Mouse (Mus musculus): ENCODE results near the gene Gfy. TPM values are rescaled to one million over a fixed set of nuclear protein-coding genes. Genes with fewer than 3 reads are reported as not detected.

The Gfy gene
- polyA plus RNA-seq (2012; rRNA removed), result 0.44 and 0.53 TPM in 2 replicates

DNA sequence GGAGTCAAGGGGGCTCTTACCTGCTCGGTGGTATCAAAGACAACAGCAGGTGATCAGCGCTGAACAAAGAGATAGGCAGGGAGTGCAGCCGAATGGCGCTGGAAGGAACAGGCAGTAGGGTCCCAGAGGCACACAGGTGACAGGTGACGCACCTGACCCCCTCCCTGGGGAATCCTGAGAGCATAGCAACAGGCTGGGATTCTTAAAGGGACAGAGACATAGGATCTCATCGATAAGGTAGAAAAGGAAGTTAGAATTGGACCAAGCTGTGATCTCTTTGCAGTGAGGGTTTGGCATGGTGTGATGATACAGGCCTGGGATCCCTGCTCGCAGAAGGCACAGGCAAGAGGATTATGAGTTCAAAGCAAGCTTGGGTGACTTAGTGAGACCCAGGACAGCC, at the start of gene Gfy:
TSS of gene Gfy (minus strand) at position 101 of the 400 bp plus-strand sequence.
- no peak for TF ChIP-seq POLR2A (IDR thresholded peaks at IDR 0.05; ENCODE audit: borderline replicate concordance, extremely low read depth, low read depth, low read length)
- no peak for TF ChIP-seq CTCF (IDR thresholded peaks at IDR 0.05; ENCODE audit: insufficient read depth, low read length)
- WGBS, result 28% methylated on average over 7 of the region's 7 CpGs
- no peak for DNase-seq
- Histone ChIP-seq H3K4me3 (replicated peaks; ENCODE audit: extremely low read depth, low read depth, low read length) (no peak within 1 kb of the TSS), H3K4me1 (ENCODE audit: control insufficient read depth, insufficient read depth, low read length) (no peaks in the 10 kb centered on the region; the same call in 1 of the 2 replicates)

DNA sequence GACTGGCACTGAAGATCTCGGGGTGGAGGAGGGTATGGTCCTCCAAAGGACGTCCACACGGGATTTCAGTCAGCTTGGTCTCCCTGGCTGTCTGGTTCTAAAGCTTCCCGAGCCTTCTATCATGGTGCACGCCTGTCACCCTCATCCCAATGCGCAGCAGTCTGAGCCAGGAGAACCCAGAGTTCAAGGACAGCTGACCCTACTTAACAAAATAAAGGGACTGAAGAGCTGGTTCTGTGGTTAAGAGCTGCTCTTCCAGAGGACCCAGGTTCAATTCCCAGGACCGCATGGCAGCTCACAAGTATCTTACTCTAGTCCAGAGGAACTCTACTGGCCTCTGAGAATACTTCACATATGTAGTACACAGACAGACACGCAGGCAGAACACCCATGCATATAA, 49.7 kb upstream of the Gfy start:
- H3K4me3 ChIP-seq (replicated peaks; ENCODE audit: extremely low read depth, low read depth, low read length), result no peak overlapping the region
- TF ChIP-seq POLR2A (IDR thresholded peaks at IDR 0.05; ENCODE audit: borderline replicate concordance, extremely low read depth, low read depth, low read length) (no peak), CTCF (IDR thresholded peaks at IDR 0.05; ENCODE audit: insufficient read depth, low read length) (no peak)
- 90% methylated on average over 8 of the region's 8 CpGs for WGBS
- peaks cover 5% of the 10 kb centered on the region; the same call in 1 of the 2 replicates for H3K4me1 ChIP-seq (ENCODE audit: control insufficient read depth, insufficient read depth, low read length)
- no peak for DNase-seq

DNA sequence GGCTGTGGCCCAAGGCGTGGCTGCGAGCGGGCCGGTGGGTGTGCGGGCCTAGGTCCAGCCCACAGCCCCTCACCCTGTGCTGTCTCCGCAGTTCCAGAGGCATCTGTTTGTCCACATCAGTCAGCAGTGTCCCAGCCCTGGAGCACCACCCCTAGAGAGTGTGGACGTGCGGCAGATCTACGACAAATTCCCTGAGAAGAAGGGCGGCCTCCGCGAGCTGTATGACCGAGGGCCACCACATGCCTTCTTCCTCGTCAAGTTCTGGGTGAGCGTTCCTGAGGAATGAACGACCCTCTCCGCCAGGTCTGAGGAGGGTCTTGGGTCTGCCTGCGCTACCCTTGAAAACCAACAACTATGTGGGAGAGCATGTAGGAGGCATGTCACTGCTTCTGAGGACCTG, 49.2 kb upstream of the Gfy start:
- DNase-seq, result no peak
- TF ChIP-seq POLR2A (IDR thresholded peaks at IDR 0.05; ENCODE audit: borderline replicate concordance, extremely low read depth, low read depth, low read length) (no peak), CTCF (IDR thresholded peaks at IDR 0.05; ENCODE audit: insufficient read depth, low read length) (no peak)
- WGBS, result 93% methylated on average over 18 of the region's 18 CpGs
- Histone ChIP-seq H3K4me3 (replicated peaks; ENCODE audit: extremely low read depth, low read depth, low read length) (no peak overlapping the region), H3K4me1 (ENCODE audit: control insufficient read depth, insufficient read depth, low read length) (peaks cover under 1% of the 10 kb centered on the region; the same call in 1 of the 2 replicates)

DNA sequence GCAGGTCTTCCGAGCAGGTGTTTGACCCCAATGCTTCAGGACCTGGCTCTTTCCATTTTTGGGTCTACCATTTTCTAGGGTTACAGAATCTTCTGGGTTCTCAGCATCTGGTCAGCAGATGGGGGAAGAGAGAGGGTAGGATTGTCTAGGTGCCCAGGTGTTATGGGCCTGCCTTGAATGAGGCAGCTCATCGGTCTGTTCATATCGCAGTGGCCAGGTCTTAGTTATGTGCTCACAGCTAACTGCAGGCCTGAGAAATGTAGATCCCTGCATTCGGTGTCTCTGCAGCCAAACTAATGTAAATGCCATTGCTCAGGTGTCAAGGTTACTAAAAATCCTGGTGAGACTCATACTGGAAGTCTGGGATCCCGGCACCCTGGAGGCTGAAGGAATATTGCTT, 47.1 kb upstream of the Gfy start:
- no peak for DNase-seq
- no peaks in the 10 kb centered on the region for H3K4me1 ChIP-seq (ENCODE audit: control insufficient read depth, insufficient read depth, low read length)
- WGBS, result 99% methylated on average over 5 of the region's 5 CpGs
- TF ChIP-seq POLR2A (IDR thresholded peaks at IDR 0.05; ENCODE audit: borderline replicate concordance, extremely low read depth, low read depth, low read length), result no peak
- no peak for TF ChIP-seq CTCF (IDR thresholded peaks at IDR 0.05; ENCODE audit: insufficient read depth, low read length)
- H3K4me3 ChIP-seq (replicated peaks; ENCODE audit: extremely low read depth, low read depth, low read length), result no peak overlapping the region

DNA sequence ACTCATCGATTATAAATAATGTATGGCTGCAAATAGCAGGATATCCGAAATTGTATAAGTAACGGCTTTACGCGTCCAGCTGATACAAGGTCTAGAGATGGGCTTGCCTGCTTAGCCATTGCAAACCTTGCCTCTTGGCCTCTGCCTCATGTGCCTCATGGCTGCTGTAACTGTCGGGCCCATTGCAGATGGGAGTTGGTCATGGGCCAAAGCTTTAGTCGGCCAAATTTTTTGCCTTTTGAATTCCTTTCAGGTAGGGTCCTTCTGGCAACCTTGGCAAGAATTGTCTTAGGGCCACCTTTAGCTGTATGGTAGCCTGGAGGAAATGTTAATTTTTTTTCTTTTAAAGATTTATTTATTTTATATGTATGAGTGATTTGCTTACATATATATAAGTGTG, 45.5 kb upstream of the Gfy start:
- WGBS, result 90% methylated on average over 7 of the region's 7 CpGs
- Histone ChIP-seq H3K4me1 (ENCODE audit: control insufficient read depth, insufficient read depth, low read length) (0 out of 2 replicates have a peak, but pooled peaks cover 2% of the 10 kb centered on the region), H3K4me3 (replicated peaks; ENCODE audit: extremely low read depth, low read depth, low read length) (no peak overlapping the region)
- no peak for DNase-seq
- TF ChIP-seq POLR2A (IDR thresholded peaks at IDR 0.05; ENCODE audit: borderline replicate concordance, extremely low read depth, low read depth, low read length), result no peak
- no peak for TF ChIP-seq CTCF (IDR thresholded peaks at IDR 0.05; ENCODE audit: insufficient read depth, low read length)

DNA sequence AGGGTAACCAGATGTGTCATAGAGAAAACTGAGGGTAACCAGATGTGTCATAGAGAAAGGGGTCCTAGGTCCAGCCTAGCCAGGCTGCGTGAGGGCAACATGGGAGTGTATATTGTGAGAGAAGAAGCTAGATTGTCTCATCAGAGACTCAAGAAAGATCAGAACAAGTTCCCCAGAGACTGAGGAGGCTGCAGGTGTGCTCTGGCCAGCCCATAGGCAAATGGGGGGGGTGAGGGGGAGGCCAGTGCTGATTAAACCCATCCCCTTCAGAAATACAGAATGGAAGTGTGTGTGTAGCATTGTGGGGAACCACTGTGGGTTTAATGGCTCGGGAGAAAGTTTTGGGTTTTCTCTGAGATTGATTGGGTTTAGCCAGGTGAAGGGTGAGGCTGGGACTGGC, 42.3 kb upstream of the Gfy start:
- Histone ChIP-seq H3K4me1 (ENCODE audit: control insufficient read depth, insufficient read depth, low read length) (0 out of 2 replicates have a peak, but pooled peaks cover 2% of the 10 kb centered on the region), H3K4me3 (replicated peaks; ENCODE audit: extremely low read depth, low read depth, low read length) (no peak overlapping the region)
- TF ChIP-seq POLR2A (IDR thresholded peaks at IDR 0.05; ENCODE audit: borderline replicate concordance, extremely low read depth, low read depth, low read length), result no peak
- no peak for TF ChIP-seq CTCF (IDR thresholded peaks at IDR 0.05; ENCODE audit: insufficient read depth, low read length)
- DNase-seq, result no peak
- WGBS, result 82% methylated on average over 2 of the region's 2 CpGs

DNA sequence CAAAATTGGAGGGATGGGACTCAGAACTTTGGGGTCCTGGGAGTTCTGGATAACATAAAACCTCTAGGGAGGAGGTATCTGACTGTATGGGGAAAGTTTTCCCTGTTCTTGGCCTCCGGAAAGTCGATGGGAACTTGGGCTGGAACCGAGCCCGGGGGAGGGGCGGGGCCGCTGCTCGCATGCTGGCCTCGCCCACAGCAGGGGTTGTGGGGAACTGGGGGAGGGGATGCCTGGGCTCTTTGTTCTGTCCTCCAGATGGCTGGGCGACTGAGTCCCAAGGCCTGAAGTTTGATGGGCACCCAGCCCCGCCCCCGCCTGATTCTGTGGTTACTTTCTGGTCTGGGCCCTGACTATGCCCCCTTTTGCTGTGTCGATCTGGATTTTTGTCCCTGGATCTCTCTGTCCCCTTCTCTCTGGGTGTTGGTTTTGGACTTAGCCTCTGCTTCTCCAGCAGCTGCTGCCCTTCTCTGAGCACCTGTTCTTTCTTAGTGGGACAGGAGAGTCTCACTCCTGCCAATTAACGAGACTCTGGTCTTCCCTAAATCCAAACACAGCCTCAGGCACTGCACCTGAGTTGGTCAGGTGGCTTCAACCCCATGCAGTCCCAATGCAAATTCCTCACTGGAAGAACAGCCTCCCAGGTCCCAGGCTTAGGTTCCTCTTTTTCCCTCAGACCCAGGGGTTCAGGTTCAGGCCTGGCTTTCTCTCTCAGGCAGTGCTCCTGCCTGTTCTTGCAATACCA, 37.2 kb upstream of the Gfy start:
- H3K4me3 ChIP-seq (replicated peaks; ENCODE audit: extremely low read depth, low read depth, low read length), result peak overlapping the region; percentile 83

DNA sequence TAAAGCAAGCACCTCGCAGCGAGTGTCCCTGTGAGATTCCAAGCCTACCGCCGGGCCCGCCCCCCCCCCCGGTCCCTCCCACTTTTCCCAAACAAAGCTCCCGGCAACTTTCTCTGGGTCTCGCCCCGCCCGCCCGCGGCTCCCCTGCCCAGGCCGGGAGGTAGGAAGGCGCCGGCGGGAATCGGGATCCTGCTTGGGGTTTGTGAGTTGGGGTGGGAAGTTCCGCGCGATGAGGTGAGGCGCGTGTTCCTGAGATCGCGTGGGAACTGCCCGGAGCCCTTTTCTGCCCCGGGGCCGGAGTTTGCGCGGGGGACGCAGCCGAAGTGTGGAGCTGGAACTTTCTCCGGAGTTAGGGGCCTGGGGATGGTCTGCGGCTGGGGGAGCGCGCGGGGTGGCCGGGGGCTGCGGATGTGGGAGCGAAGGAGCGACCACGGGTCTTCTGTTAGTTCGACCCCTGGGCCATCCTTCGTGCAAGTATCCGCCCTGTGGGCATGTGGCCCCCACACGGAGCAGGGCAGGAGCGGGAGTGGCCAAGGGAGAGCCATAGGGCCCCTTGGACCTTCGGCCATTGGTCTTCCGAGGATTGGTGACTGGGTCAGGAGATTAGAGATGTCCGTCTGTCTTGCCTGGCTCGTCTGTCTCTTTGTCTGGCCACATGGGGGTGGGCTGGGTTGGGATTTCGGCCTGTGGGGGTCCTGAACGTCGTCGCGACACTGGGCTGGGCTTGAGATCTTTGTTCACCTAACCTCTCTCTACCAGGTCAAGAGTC, 36.5 kb upstream of the Gfy start, which contains the start of gene Tead2:
TSS of gene Tead2 (plus strand) at position 81 of the 769 bp plus-strand sequence.
- TF ChIP-seq POLR2A (IDR thresholded peaks at IDR 0.05; ENCODE audit: borderline replicate concordance, extremely low read depth, low read depth, low read length), result peak; percentile 23; the same call in 1 of the 2 replicates
- TF ChIP-seq CTCF (IDR thresholded peaks at IDR 0.05; ENCODE audit: insufficient read depth, low read length), result no peak
- H3K4me3 ChIP-seq (replicated peaks; ENCODE audit: extremely low read depth, low read depth, low read length), result peak within 1 kb of the TSS; percentile 83
- WGBS, result 2% methylated on average over 52 of the region's 55 CpGs
- peak; percentile 33 for DNase-seq
- peaks cover 6% of the 10 kb centered on the region; the same call in 1 of the 2 replicates for H3K4me1 ChIP-seq (ENCODE audit: control insufficient read depth, insufficient read depth, low read length)

More for the DNA sequence above, 37.2 kb upstream of the Gfy start:
- TF ChIP-seq CTCF (IDR thresholded peaks at IDR 0.05; ENCODE audit: insufficient read depth, low read length) (no peak), POLR2A (IDR thresholded peaks at IDR 0.05; ENCODE audit: borderline replicate concordance, extremely low read depth, low read depth, low read length) (no peak)
- peak; percentile 39 for DNase-seq
- H3K4me1 ChIP-seq (ENCODE audit: control insufficient read depth, insufficient read depth, low read length), result peaks cover 6% of the 10 kb centered on the region; the same call in 1 of the 2 replicates
- 6% methylated on average over 13 of the region's 13 CpGs for WGBS

DNA sequence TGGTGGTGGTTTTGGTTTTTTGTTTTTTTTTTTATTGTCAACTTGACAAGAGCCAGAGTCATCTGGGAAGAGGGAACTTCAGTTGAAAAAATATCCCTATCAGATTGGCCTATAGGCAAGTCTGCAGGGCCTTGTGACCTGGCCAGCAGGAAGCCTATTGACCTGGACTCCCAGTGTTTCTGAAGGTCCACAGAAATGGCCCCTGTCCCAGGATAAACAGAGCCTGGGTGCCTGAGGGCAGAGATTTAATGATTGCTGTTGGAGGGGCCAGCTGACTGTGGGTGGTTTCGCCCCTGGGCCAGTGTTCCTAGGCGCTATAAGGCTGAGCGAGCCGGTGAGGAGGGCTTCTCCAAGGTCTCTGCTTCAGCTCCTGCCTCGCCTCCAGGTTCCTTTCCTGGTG, 34.3 kb upstream of the Gfy start:
- no peak for DNase-seq
- Histone ChIP-seq H3K4me1 (ENCODE audit: control insufficient read depth, insufficient read depth, low read length) (peaks cover 4% of the 10 kb centered on the region; the same call in 1 of the 2 replicates), H3K4me3 (replicated peaks; ENCODE audit: extremely low read depth, low read depth, low read length) (no peak overlapping the region)
- WGBS, result 87% methylated on average over 5 of the region's 5 CpGs
- TF ChIP-seq POLR2A (IDR thresholded peaks at IDR 0.05; ENCODE audit: borderline replicate concordance, extremely low read depth, low read depth, low read length), result no peak
- TF ChIP-seq CTCF (IDR thresholded peaks at IDR 0.05; ENCODE audit: insufficient read depth, low read length), result no peak

Measured in lung, adult 2 months (tissue).